15 mouse cellular contexts compared by ENCODE assay signal in genomic region chr11:54697611-54698010, GRCm38 (mm10).
"Had no signal": no experiment of that assay in that cellular context is flagged by ENCODE, and none has a peak within 500 bp of the region (broad histone marks: within the 10 kb centered on the region; RNA-seq: fewer than 3 reads in every experiment).

No protein-coding gene starts in this region.

- H3K9ac ChIP-seq: intestine, embryonic 15.5 days; liver, embryonic 12.5 days; lung, embryonic 15.5 days; midbrain, embryonic 15.5 days; neural tube, embryonic 12.5 days; stomach, embryonic 15.5 days had no signal

- H3K4me2 ChIP-seq: intestine, embryonic 15.5 days; liver, embryonic 12.5 days; lung, embryonic 15.5 days; midbrain, embryonic 11.5 days; midbrain, embryonic 15.5 days; neural tube, embryonic 12.5 days; stomach, embryonic 15.5 days had no signal

- H3K27me3 ChIP-seq: intestine, embryonic 15.5 days; liver, embryonic 12.5 days; lung, embryonic 15.5 days; megakaryocyte, embryonic 14.5 days; midbrain, embryonic 15.5 days; neural tube, embryonic 12.5 days; stomach, embryonic 15.5 days had no signal

- H3K9me3 ChIP-seq: intestine, embryonic 15.5 days; limb, embryonic 10.5 days; liver, embryonic 12.5 days; lung, embryonic 15.5 days; megakaryocyte, embryonic 14.5 days; midbrain, embryonic 15.5 days; neural tube, embryonic 12.5 days; stomach, embryonic 15.5 days had no signal

- DNase-seq: kidney, postnatal 10 days; lung, postnatal 14 days; right cerebral cortex, postnatal 4 days; thymus, postnatal 36 days had no signal

- ATAC-seq: intestine, embryonic 15.5 days; liver, embryonic 12.5 days; midbrain, embryonic 15.5 days had no signal

- H3K27ac ChIP-seq: intestine, embryonic 15.5 days; left cerebral cortex, adult 2 months; limb, embryonic 10.5 days; liver, embryonic 12.5 days; lung, embryonic 15.5 days; macrophage; midbrain, embryonic 15.5 days; neural tube, embryonic 12.5 days; stomach, embryonic 15.5 days had no signal

- H3K4me3 ChIP-seq: intestine, embryonic 15.5 days; left cerebral cortex, adult 2 months; limb, embryonic 10.5 days; liver, embryonic 12.5 days; lung, embryonic 15.5 days; megakaryocyte, embryonic 14.5 days; midbrain, embryonic 15.5 days; neural tube, embryonic 12.5 days; stomach, embryonic 15.5 days had no signal

- H3K4me1 ChIP-seq: intestine, embryonic 15.5 days; limb, embryonic 10.5 days; liver, embryonic 12.5 days; lung, embryonic 15.5 days; midbrain, embryonic 15.5 days; neural tube, embryonic 12.5 days; stomach, embryonic 15.5 days had no signal
